Mouse (Mus musculus) lung, embryonic 15.5 days (tissue): ENCODE results near the gene Gemin7. TPM values are rescaled to one million over a fixed set of nuclear protein-coding genes. Genes with fewer than 3 reads are reported as not detected.

Experiments used
- ATAC-seq: fragments of 200-750 bp; cut with Nextera tagmentation; 2 replicates; pipeline ENCODE4 v1.8.0; 2017; ENCODE audit warnings: moderate number of reproducible peaks, borderline replicate concordance; ENCODE audit not compliant: low FRiP score, low TSS enrichment; ENCODE audit errors: extremely low read depth
- H3K27ac ChIP-seq: fragments of 300-500 bp; sonication (generic); 2 replicates; pipeline ENCODE4 v1.5.1; 2015; ENCODE audit warnings: moderate library complexity, mild to moderate bottlenecking, inconsistent platforms
- H3K27me3 ChIP-seq: fragments of 300-500 bp; sonication (generic); 2 replicates; pipeline ENCODE4 v1.6.1; 2015; ENCODE audit warnings: inconsistent platforms
- H3K36me3 ChIP-seq: fragments of 300-500 bp; sonication (generic); 2 replicates; pipeline ENCODE4 v1.6.1; 2015; ENCODE audit warnings: inconsistent platforms
- H3K4me1 ChIP-seq: fragments of 300-500 bp; sonication (generic); 2 replicates; pipeline ENCODE4 v1.6.1; 2015; ENCODE audit warnings: inconsistent platforms
- H3K4me2 ChIP-seq: fragments of 300-500 bp; sonication (generic); 2 replicates; pipeline ENCODE4 v1.6.1; 2015; ENCODE audit warnings: inconsistent platforms, mild to moderate bottlenecking, moderate library complexity
- H3K4me3 ChIP-seq: fragments of 300-500 bp; sonication (generic); 2 replicates; pipeline ENCODE4 v1.5.1; 2015; ENCODE audit warnings: mild to moderate bottlenecking, inconsistent platforms
- H3K9ac ChIP-seq: fragments of 300-500 bp; sonication (generic); 2 replicates; pipeline ENCODE4 v1.6.1; 2015; ENCODE audit warnings: inconsistent platforms
- H3K9me3 ChIP-seq: fragments of 300-500 bp; sonication (generic); 2 replicates; pipeline ENCODE4 v1.6.1; 2016; ENCODE audit warnings: inconsistent platforms
- WGBS: fragments of 180-500 bp; shearing (Covaris S2); methylation state at CpG from one replicate; pipeline ENCODE4 v1.1.7; 2015; 5-methylcytosine and 5-hydroxymethylcytosine counted together
- polyA plus RNA-seq: library from polyadenylated mRNA; unstranded; fragments of >200 nt; fragmentation: Nextera tagmentation; extraction: Ambion mirVana; gene quantifications from 2 replicates; pipeline ENCODE4 v1.2.1, GENCODE M21; 2015

Gemin7 gene
- polyA plus RNA-seq, 1 experiment from 2014 or later: 164 TPM

DNA sequence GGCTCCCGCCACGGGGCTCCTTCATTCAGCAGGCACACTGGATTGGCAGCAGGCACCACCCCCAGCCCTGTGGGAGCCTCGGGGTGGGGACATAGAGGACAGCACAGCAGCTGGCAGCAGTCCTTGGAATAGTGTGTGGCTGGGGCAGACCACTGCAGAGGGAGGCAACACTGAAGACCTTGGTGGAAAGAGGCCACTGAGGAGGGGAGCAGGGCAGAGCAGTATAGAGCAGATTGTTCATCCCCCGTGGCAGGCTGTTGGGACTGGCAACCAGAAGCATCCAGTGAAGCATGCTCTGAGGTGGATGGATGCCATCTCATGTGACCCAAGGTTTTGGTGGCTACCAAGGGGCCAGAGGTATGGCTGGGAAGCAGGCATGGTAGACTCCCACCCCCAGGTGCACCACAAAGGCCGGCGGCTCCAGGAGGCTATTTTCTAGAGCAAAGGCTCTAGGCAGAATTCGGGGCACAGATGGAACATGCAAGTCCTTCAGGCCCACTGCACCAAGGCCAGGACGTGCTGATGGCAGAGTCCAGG lies 35.2 kb downstream of the Gemin7 start:
- no peak overlapping the region for H3K4me2 ChIP-seq
- H3K4me3 ChIP-seq: no peak overlapping the region
- H3K9me3 ChIP-seq: no peaks in the 10 kb centered on the region
- H3K9ac ChIP-seq: no peak overlapping the region
- no peaks in the 10 kb centered on the region for H3K36me3 ChIP-seq
- peaks cover 38% of the 10 kb centered on the region for H3K4me1 ChIP-seq
- WGBS: 62% methylated on average over 8 of the region's 8 CpGs
- H3K27ac ChIP-seq: no peak overlapping the region
- no peaks in the 10 kb centered on the region for H3K27me3 ChIP-seq
- peak; percentile 23; the same call in 1 of the 2 replicates for ATAC-seq

- H3K4me2 ChIP-seq: no peak overlapping the region
- no peak overlapping the region for H3K27ac ChIP-seq
- no peaks in the 10 kb centered on the region for H3K27me3 ChIP-seq
- H3K9ac ChIP-seq: no peak overlapping the region
- H3K4me3 ChIP-seq: no peak overlapping the region
- H3K9me3 ChIP-seq: no peaks in the 10 kb centered on the region
- ATAC-seq: no peak
- peaks cover 33% of the 10 kb centered on the region for H3K4me1 ChIP-seq
- WGBS: 70% methylated on average over 7 of the region's 7 CpGs
- no peaks in the 10 kb centered on the region for H3K36me3 ChIP-seq
Measured at GRCm38 (mm10) chr7:19541681-19542154, 35.7 kb downstream of the Gemin7 start.

- no peaks in the 10 kb centered on the region for H3K9me3 ChIP-seq
- no peaks in the 10 kb centered on the region for H3K36me3 ChIP-seq
- H3K27me3 ChIP-seq: no peaks in the 10 kb centered on the region
- H3K4me3 ChIP-seq: no peak overlapping the region
- peaks cover 26% of the 10 kb centered on the region for H3K4me1 ChIP-seq
- no peak overlapping the region for H3K4me2 ChIP-seq
- H3K27ac ChIP-seq: no peak overlapping the region
- 49% methylated on average over 2 of the region's 2 CpGs for WGBS
- no peak for ATAC-seq
- H3K9ac ChIP-seq: no peak overlapping the region
Measured at GRCm38 (mm10) chr7:19540771-19541566, 36.4 kb downstream of the Gemin7 start.

DNA sequence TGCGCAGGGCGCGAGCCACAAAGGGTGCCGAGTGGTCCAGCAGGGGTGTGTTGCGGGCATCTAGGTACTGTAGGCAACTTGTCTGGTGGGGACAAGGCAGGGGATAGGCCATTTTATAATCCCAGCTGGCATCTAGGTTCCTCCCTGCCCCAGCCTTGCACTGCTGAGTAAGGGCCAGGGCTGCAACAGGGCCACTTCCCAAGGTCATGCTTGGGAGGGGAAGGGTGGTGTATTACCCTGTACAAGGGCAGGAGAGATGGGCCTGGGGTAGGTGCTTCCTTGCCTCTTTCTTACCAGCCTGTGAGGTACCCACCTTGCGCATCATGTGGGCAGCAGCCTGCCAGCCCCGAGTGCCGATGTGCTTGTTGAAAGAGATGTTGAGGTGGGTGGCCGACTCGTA lies 42.7 kb downstream of the Gemin7 start:
- WGBS: 86% methylated on average over 10 of the region's 10 CpGs
- Histone ChIP-seq H3K36me3 (peaks cover 49% of the 10 kb centered on the region), H3K4me1 (no peaks in the 10 kb centered on the region), H3K9me3 (no peaks in the 10 kb centered on the region), H3K9ac (no peak overlapping the region), H3K27me3 (no peaks in the 10 kb centered on the region), H3K27ac (no peak overlapping the region), H3K4me2 (no peak overlapping the region), H3K4me3 (no peak overlapping the region)
- no peak for ATAC-seq

- Histone ChIP-seq H3K9me3 (no peaks in the 10 kb centered on the region), H3K27me3 (no peaks in the 10 kb centered on the region), H3K4me3 (no peak overlapping the region), H3K9ac (no peak overlapping the region), H3K4me2 (no peak overlapping the region), H3K27ac (no peak overlapping the region), H3K36me3 (peaks cover 53% of the 10 kb centered on the region), H3K4me1 (no peaks in the 10 kb centered on the region)
- 0 out of 2 replicates have a peak, but pooled peaks have one; percentile 24 for ATAC-seq
- WGBS: 80% methylated on average over 14 of the region's 14 CpGs
Measured at GRCm38 (mm10) chr7:19532240-19532639, 45.2 kb downstream of the Gemin7 start.

GRCm38 (mm10) chr7:19531077-19531476 lies 46.3 kb downstream of the Gemin7 start:
- ATAC-seq: no peak
- WGBS: 71% methylated on average over 10 of the region's 10 CpGs
- Histone ChIP-seq H3K27ac (no peak overlapping the region), H3K9me3 (no peaks in the 10 kb centered on the region), H3K4me1 (no peaks in the 10 kb centered on the region), H3K36me3 (peaks cover 53% of the 10 kb centered on the region), H3K9ac (no peak overlapping the region), H3K4me3 (no peak overlapping the region), H3K27me3 (no peaks in the 10 kb centered on the region), H3K4me2 (no peak overlapping the region)

GRCm38 (mm10) chr7:19525105-19525481 lies 52.3 kb downstream of the Gemin7 start:
- Histone ChIP-seq H3K36me3 (peaks cover 9% of the 10 kb centered on the region; the same call in 1 of the 2 replicates), H3K4me2 (no peak overlapping the region), H3K4me3 (no peak overlapping the region), H3K27ac (no peak overlapping the region), H3K4me1 (peaks cover 21% of the 10 kb centered on the region), H3K9ac (no peak overlapping the region), H3K9me3 (no peaks in the 10 kb centered on the region), H3K27me3 (peaks cover 54% of the 10 kb centered on the region)
- no peak for ATAC-seq
- 67% methylated on average over 2 of the region's 2 CpGs for WGBS

GRCm38 (mm10) chr7:19524420-19525104 lies 52.8 kb downstream of the Gemin7 start:
- Histone ChIP-seq H3K27me3 (peaks cover 59% of the 10 kb centered on the region), H3K9me3 (no peaks in the 10 kb centered on the region), H3K4me3 (peak overlapping the region; percentile 39), H3K36me3 (peaks cover 4% of the 10 kb centered on the region; the same call in 1 of the 2 replicates), H3K4me2 (peak overlapping the region; percentile 86), H3K4me1 (peaks cover 26% of the 10 kb centered on the region), H3K9ac (no peak overlapping the region), H3K27ac (no peak overlapping the region)
- ATAC-seq: no peak
- WGBS: 13% methylated on average over 24 of the region's 24 CpGs

DNA sequence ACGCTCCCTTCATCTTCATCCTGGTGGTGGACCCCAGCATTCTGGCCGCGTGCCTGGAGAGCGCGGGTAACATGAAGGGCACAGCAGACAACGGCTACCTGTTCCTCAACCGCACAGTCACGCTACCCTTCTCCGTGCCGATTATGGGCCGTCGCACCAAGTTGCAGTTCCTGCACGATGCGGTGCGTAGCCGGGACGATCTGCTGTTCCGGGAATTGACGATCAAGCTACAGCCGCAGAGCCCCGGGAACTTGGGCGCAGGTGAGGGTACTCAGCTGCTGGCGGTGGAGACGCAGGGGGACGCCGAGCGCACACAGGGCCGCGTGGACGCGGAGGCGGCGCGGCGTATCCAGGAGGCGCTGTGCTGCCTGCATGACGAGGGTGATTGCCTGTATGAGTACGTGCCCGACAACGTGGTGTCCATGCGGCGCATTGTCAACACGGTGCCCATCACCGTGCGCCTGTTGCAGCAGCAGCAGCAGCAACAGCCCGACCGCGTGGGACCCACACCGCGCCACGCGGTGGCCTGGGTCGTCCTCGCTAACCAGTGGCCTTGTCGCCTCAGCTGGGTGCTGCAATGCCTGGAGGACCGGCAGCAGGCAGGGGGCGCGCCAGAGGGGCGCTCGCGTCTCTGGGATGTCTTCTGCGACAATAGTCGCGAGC lies 53.5 kb downstream of the Gemin7 start:
- H3K27me3 ChIP-seq: peaks cover 66% of the 10 kb centered on the region
- H3K4me2 ChIP-seq: peak overlapping the region; percentile 86
- H3K9me3 ChIP-seq: no peaks in the 10 kb centered on the region
- H3K36me3 ChIP-seq: no peaks in the 10 kb centered on the region
- H3K4me3 ChIP-seq: peak overlapping the region; percentile 39
- no peak overlapping the region for H3K27ac ChIP-seq
- H3K9ac ChIP-seq: peak overlapping the region; percentile 34; the same call in 1 of the 2 replicates
- peaks cover 27% of the 10 kb centered on the region for H3K4me1 ChIP-seq
- peak; percentile 21; the same call in 1 of the 2 replicates for ATAC-seq
- WGBS: 2% methylated on average over 64 of the region's 64 CpGs

- Histone ChIP-seq H3K27ac (no peak overlapping the region), H3K27me3 (peaks cover 73% of the 10 kb centered on the region), H3K4me2 (peak overlapping the region; percentile 86), H3K9ac (0 out of 2 replicates have a peak overlapping the region, but pooled peaks have one; percentile 34), H3K36me3 (no peaks in the 10 kb centered on the region), H3K9me3 (no peaks in the 10 kb centered on the region), H3K4me3 (peak overlapping the region; percentile 39), H3K4me1 (peaks cover 27% of the 10 kb centered on the region)
- 0 out of 2 replicates have a peak, but pooled peaks have one; percentile 19 for ATAC-seq
- WGBS: 7% methylated on average over 72 of the region's 72 CpGs
Measured at GRCm38 (mm10) chr7:19523017-19523756, 54.2 kb downstream of the Gemin7 start.

- Histone ChIP-seq H3K9me3 (no peaks in the 10 kb centered on the region), H3K4me3 (peak overlapping the region; percentile 21), H3K9ac (no peak overlapping the region), H3K4me1 (peaks cover 35% of the 10 kb centered on the region), H3K27me3 (peaks cover 85% of the 10 kb centered on the region), H3K27ac (no peak overlapping the region), H3K36me3 (no peaks in the 10 kb centered on the region), H3K4me2 (peak overlapping the region; percentile 51)
- 5% methylated on average over 23 of the region's 23 CpGs for WGBS
- no peak for ATAC-seq
Measured at GRCm38 (mm10) chr7:19520032-19520431, 57.4 kb downstream of the Gemin7 start.
